Mouse (Mus musculus): ENCODE measurements around the gene Nup62. TPM values are rescaled to one million over a fixed set of nuclear protein-coding genes. Genes with fewer than 3 reads are reported as not detected.
"Not testable (repeated sequence)": the region's sequence is repeated elsewhere in the genome, so short reads cannot be mapped to it uniquely, and the experiment has no call there.

The Nup62 gene
- total RNA-seq, 2 experiments from 2014 or later = 31.6 to 33.3 TPM

GRCm38 (mm10) chr7:44859896-44860295 lies 44.0 kb downstream of the Nup62 start:
- intact Hi-C loops (cut with DNase I) = no loop called here
- no peak for DNase-seq

GRCm38 (mm10) chr7:44860576-44861428 lies 44.9 kb downstream of the Nup62 start:
- intact Hi-C loops (cut with DNase I) = no loop called here
- DNase-seq = peak; percentile 79 to 86

DNA sequence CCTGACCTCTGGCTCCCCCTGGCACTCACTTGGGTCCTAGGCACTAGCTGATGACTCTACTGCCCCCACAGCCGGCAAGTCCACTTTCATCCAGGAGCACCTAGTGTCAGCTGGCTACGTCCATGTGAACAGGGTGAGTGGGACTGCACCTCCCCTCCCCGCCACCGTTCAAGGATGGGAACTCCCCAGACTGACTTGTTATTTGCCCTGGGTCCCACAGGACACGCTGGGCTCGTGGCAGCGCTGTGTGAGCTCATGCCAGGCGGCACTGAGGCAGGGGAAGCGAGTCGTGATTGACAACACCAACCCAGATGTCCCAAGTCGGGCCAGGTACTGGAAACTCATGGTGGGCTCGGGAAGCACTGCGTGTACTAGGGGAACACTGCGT lies 45.5 kb downstream of the Nup62 start:
- DNase-seq = no peak
- intact Hi-C loops (cut with DNase I) = no loop called here

DNA sequence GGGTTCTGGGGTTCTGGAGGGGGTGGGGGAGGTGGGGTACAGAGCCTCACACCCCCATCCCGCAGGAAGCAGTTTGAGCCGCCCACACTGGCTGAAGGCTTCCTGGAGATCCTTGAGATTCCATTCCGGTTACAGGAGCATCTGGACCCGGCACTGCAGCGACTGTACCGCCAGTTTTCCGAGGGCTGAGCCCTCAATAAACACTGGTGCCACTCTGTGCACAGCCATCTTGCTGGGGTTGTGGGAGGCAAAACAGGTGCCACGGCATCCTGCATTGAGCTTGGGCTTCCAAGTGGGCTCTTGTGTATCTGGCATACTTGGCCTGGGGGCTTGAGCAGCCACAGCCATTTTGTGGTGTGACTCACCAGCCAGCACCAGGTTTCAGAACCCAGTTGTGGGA lies 46.5 kb downstream of the Nup62 start:
- no peak for DNase-seq
- intact Hi-C loops (cut with DNase I) = no loop called here

GRCm38 (mm10) chr7:44863210-44863609 lies 47.3 kb downstream of the Nup62 start:
- intact Hi-C loops (cut with DNase I) = no loop called here
- no peak for DNase-seq

DNA sequence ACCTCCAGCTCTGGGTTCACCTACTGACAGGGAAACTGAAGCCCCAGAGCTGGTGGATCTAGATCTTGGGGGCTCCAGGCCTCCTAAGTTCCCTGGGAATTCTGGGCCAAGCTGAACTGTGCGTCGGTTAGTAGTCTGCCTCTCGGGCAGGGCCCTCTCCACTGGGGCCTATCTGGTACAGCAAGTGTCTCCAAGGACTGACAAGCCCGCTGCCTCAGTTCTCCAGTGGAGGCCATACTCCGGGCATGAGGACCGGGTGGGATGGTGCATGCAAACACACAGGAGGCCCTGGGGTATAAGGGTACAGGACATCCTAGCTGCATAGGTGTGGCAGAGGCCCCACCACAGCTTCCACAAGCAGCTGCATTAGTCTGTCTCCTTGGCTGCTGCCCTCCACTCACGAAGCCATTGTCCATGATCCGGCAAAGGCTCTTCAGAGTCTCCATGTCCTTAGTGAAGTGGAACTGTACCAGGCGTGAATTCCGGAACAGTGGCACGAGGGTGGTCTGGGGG lies 48.1 kb downstream of the Nup62 start:
- intact Hi-C loops (cut with DNase I) = no loop called here
- no peak for DNase-seq

DNA sequence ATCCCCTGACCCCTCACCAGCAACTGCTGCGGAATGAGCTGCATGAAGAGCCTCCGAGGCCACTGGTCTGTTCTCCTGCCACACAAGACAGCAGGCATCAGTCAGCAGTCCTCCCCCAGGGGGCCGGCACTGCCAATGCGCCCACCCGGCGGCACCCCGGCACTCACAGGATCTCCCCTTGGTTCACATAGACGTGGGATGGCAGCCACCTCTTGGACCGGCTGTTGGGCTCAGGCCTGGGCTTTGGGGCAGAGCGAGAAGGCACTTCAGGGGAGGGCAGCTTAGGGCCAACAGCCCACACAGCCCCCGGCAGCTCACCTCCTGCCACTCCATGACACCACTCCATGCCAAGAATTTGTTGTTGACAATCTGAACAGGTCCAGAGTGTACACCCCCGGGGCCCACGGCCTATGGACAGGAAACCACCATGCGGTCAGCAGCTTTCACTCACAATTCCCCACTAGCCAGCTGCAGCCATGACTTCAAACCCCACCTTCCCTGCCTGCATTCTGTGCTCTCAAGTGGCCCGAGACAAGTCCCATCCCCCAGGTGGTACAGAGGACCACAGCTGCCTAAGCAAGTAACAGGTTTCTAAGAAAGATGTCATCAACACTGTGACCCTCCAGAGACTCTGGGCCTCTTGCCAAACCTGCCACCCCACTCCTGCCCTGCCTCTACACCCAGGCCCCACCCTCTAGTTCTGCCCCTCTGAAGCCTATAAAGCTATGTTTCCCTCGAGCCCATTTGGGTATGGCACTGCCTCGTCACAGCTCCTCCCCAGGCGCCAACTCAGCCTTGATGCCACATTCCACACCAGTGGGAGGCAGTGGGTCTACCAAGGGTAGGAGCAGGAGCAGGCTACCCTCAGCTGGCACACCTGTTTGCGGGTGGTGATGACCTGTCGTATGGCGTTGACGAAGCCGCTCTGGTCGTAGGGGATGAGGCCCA lies 49.0 kb downstream of the Nup62 start:
- intact Hi-C loops (cut with DNase I) = no loop called here
- DNase-seq = no peak

DNA sequence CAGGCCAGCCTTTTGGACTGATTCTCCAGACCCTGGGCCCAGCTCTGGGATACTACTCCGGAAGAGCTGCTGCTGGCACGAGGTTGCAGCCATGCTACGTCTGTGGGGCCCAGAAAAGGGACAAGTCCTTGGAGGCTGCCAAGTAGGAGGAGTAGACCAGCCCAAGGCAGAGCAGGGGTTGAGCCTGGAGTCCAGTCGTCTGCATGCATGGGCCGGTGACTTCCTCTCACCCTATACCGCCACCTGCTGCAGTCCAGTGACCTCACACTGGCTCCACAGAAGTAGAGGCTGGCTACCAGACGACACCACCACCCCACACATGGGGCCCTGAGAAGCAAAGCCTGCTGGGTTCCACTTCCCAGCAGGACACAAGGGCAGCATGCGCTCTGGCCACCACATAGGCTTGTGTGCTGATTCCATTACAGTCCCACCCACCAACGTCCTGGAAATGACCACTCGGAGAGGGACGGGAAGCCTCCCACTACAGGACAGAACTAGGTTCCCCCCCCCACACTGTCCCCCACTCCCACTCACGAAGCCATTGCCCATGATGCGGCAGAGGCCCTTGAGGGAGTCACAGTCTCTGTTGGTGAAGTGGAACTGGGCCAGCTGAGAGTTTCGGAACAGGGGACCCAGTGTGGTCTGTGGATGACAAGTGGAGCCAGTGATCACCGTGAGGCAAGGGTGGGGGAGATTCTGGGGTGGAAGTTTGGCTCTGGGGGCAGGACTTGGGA lies 50.6 kb downstream of the Nup62 start:
- intact Hi-C loops (cut with DNase I) = no loop called here
- DNase-seq = peak; percentile 68 to 78

GRCm38 (mm10) chr7:44867010-44867702 lies 51.3 kb downstream of the Nup62 start:
- intact Hi-C loops (cut with DNase I) = no loop called here
- DNase-seq = no peak

GRCm38 (mm10) chr7:44867802-44868201 lies 51.9 kb downstream of the Nup62 start:
- no peak for DNase-seq
- intact Hi-C loops (cut with DNase I) = no loop called here

DNA sequence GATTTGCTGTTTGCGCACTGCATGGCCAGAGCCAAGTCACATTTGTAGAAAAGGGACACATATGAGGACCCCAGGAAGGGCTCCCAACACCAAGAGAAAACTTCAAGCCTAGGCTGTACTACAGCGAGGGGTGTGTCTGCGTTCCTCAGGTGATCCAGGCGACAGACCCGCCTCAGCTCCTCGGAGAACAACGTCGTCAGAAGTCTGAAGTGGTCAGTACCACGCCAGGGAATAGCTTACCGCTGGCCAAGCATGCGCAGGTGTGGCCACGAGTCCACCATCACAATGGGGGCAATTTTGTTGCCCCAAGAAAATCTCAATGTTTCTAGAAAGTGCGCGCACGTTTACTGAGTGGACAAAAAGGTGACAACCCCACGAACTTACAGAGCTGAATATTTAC lies 52.6 kb downstream of the Nup62 start:
- peak in 1 of 2 experiments; percentile 45 for DNase-seq
- intact Hi-C loops (cut with DNase I) = no loop called here

GRCm38 (mm10) chr7:44868919-44869696 lies 53.2 kb downstream of the Nup62 start:
- intact Hi-C loops (cut with DNase I) = no loop called here
- DNase-seq = peak; percentile 77 to 79

- peak; percentile 89 for DNase-seq
- intact Hi-C loops (cut with DNase I) = no loop called here
These were observed 54.0 kb downstream of the Nup62 start, which contains the start of gene Ptov1 for GRCm38 (mm10) chr7:44869697-44870528. Ptov1 (minus strand) TSS chr7:44869788.

GRCm38 (mm10) chr7:44870614-44871013 lies 54.7 kb downstream of the Nup62 start:
- no peak for DNase-seq
- intact Hi-C loops (cut with DNase I) = loop anchor here (1.0 kb wide), 1 partner anchor 18 kb away; no protein-coding TSS in a partner anchor

DNA sequence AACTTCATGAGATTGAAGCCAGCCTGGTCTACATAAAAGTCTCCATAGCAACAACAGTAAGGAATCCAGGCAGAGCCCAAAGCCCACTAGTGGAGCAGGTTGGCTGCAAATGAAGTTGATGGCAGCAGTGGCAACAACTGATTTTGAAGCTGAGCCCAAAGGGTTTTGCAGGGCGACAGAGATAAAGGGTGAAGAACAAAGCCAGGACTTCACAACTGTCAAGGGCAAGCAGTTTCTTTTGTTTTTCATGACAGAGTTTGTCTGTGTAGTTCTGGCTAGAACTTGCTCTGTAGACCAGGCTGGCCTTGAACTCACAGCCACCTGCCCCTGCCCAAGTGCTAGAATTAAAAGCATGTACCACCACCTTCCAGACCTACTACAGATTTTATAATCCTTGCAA lies 55.3 kb downstream of the Nup62 start:
- no peak for DNase-seq
- intact Hi-C loops (cut with DNase I) = loop anchor here (1.0 kb wide), 1 partner anchor 17 kb away; no protein-coding TSS in a partner anchor

DNA sequence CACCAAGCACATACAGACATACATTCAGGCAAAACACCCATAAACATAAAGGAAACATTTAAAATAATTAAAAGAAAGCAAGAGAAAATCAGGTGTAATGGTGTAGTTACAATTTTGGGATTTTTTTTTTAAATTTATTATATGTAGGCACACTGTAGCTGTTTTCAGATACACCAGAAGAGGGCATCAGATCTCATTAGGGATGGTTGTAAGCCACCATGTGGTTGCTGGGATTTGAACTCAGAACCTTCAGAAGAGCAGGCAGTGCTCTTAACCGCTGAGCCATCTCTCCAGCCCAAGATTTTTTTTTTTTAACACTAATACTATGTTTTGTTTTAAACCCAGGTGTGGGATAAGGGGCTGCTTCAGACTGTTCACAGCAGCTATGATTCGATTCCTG lies 55.9 kb downstream of the Nup62 start:
- intact Hi-C loops (cut with DNase I) = loop anchor here (1.0 kb wide), 1 partner anchor 17 kb away; no protein-coding TSS in a partner anchor
- not testable (repeated sequence) for DNase-seq

GRCm38 (mm10) chr7:44877833-44878232 lies 61.9 kb downstream of the Nup62 start:
- DNase-seq = no peak
- intact Hi-C loops (cut with DNase I) = no loop called here
